ENCODE assay signal across 24 mouse cellular contexts in the genomic region with DNA sequence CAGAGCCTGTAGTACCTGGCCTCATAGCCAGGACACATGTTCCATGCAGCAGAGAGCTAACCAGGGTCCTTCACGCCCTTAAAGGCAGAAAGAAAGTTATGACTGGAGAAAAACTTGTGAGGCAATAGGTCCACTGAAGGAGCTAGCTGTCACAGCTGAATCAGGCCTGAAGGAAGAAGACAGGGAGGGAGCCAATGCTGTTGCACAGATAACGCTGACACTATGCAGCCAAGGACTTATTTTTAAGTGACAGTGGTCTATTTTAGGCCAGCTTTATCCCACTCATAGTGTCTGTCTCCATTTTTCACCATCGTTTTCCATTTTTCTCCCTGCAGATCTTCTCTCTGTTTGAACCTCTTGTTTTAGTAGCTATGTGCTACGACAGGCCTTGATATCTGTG.
"Had no signal": no experiment of that assay in that cellular context is flagged by ENCODE, and none has a peak within 500 bp of the region (broad histone marks: within the 10 kb centered on the region; RNA-seq: fewer than 3 reads in every experiment).

No protein-coding gene starts in this region.

- H3K27me3 ChIP-seq: hindbrain, embryonic 13.5 days; hindbrain, embryonic 15.5 days; kidney, embryonic 15.5 days; limb, embryonic 13.5 days; limb, embryonic 15.5 days; liver, embryonic 12.5 days had no signal

- H3K4me3 ChIP-seq: hindbrain, embryonic 13.5 days; hindbrain, embryonic 15.5 days; kidney, embryonic 15.5 days; limb, embryonic 13.5 days; limb, embryonic 15.5 days; liver, embryonic 12.5 days had no signal

- ATAC-seq: forebrain, embryonic 16.5 days; hindbrain, postnatal 0 days; intestine, embryonic 16.5 days; liver, embryonic 12.5 days had no signal

- H3K4me1 ChIP-seq: hindbrain, embryonic 13.5 days; hindbrain, embryonic 15.5 days; kidney, embryonic 15.5 days; liver, embryonic 12.5 days had no signal

- H3K27ac ChIP-seq: hindbrain, embryonic 13.5 days; hindbrain, embryonic 15.5 days; hindbrain, postnatal 0 days; kidney, embryonic 15.5 days; kidney, postnatal 0 days; limb, embryonic 13.5 days; limb, embryonic 15.5 days; liver, embryonic 12.5 days; liver, embryonic 14.5 days had no signal

- DNase-seq: gastrocnemius, postnatal 14 days; gastrocnemius, postnatal 36 days; heart, adult 18-20 months; heart, postnatal 14 days; heart, postnatal 36 days; kidney, adult 11 months; kidney, adult 2 months; kidney, adult 9 months; kidney, postnatal 14 days; kidney, postnatal 36 days; layer of hippocampus, adult 9-11 months; layer of hippocampus, postnatal 36 days; left cerebral cortex, postnatal 4 days had no signal

- H3K9me3 ChIP-seq: hindbrain, embryonic 13.5 days; hindbrain, embryonic 15.5 days; kidney, embryonic 15.5 days; limb, embryonic 15.5 days; liver, embryonic 12.5 days had no signal

- H3K36me3 ChIP-seq: hindbrain, embryonic 13.5 days; hindbrain, embryonic 15.5 days; kidney, embryonic 15.5 days; limb, embryonic 13.5 days; limb, embryonic 15.5 days; liver, embryonic 12.5 days had no signal
